Mouse (Mus musculus) cerebellum, adult 11 months (tissue): ENCODE data around the gene Gm17087.

Experiments
- DNase-seq: peaks from one replicate; pipeline ENCODE4 v3.0.0; 2022

The Gm17087 gene

DNA sequence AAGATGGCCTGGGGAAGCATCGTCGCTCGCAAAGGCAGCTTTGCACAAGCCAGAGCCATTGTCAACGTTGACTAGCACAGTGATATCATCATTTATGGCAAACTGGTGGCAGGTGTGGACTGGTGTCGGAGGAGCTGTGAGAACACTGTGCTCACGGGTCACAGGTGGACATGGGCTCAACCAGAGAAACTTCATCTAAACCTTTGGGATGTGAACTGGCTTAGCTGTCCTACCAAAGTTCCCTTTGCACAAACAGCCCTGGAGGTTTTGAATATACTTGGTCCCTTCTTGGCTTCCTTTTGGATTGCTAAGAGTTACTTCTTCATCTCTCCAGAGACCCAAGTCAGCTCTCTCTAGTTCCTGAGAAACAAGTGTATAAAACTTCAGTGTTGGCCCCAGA, at the start of gene Gm17087:
Gm17087 (minus strand) TSS at position 101 of the 400 bp plus-strand sequence.
- DNase-seq: no peak

GRCm38 (mm10) chr17:8613882-8614551, 47.3 kb upstream of the Gm17087 start:
- DNase-seq: peak; percentile 78

DNA sequence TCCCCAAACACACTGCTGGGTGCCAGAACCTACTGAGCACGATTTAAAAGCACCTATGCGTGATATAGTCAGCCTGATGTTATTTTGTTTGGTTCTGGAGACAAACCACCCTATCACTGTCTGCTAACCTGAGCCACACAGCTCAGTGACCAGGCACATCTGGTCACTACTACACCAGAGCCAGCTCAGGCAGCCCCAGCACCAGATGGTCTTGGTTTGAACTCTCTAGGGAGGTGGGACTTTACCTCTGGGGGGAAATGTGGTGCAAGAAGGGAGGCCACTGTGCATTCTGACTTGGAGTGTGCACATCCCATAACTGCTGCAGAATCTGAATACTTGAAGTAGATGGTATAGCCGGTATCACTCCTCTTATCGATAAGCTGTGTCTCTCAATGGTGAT, 45.2 kb upstream of the Gm17087 start:
- DNase-seq: no peak

- DNase-seq: no peak
Observed at GRCm38 (mm10) chr17:8606695-8607094, 39.9 kb upstream of the Gm17087 start.

- DNase-seq: no peak
Observed at GRCm38 (mm10) chr17:8605921-8606320, 39.2 kb upstream of the Gm17087 start.

- no peak for DNase-seq
Observed at GRCm38 (mm10) chr17:8602976-8603375, 36.2 kb upstream of the Gm17087 start.

GRCm38 (mm10) chr17:8597790-8598189, 31.0 kb upstream of the Gm17087 start:
- DNase-seq: peak; percentile 71

- peak; percentile 86 for DNase-seq
Observed at GRCm38 (mm10) chr17:8592427-8593277, 25.9 kb upstream of the Gm17087 start.

DNA sequence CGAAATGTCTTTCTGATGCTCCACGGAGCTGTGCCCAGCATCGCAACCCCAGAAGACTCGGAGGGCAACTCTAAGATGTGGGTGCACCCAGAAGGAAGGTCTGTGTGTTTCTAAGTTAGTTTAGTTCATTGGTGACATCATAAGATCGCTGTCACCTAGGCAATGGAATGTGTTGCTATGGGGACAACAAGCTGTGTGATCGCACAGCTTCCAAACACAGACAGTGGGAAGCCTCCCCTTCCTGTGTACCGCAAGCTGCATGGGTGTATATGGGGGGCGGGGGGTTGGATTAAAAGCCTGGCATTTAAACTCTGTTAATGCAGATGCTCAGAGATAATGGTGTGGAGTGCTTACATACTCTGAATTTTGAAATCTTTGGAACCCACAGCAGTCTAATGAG, 14.8 kb upstream of the Gm17087 start:
- no peak for DNase-seq

GRCm38 (mm10) chr17:8580360-8580759, 13.6 kb upstream of the Gm17087 start:
- DNase-seq: no peak

DNA sequence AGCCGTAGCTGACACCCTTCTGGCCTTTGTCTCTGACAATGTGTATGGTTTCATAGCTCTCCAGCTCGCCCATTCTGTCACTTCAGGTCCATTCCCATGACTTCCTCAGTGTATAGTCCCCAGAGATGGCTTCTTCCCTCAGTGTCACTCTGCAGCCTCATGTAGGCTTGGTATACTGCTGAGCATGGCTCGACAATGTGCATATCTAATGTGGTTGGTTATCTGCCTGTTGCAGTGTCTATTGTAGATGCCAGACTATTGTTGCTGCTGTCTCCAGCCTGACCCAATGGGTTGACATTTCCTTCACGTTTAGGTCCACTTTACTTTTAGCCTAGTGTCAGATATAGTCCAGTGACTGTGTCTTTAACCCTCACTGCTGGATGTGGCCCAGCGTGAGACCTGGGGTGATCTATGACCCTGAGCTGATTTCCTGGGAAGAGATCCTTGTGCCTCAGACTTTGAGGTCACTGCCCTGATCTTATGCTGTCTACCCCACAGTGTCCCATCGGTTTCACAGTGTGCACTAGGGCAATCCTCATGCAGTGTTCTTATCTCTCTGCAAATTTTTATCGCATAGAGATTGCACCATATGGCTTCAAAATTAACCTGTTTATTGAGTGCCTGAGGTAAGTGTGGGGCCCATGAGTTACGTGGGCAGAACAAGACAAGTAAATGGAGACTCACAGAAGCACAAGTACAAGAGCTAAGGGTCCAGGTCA, 7.0 kb upstream of the Gm17087 start:
- DNase-seq: no peak

DNA sequence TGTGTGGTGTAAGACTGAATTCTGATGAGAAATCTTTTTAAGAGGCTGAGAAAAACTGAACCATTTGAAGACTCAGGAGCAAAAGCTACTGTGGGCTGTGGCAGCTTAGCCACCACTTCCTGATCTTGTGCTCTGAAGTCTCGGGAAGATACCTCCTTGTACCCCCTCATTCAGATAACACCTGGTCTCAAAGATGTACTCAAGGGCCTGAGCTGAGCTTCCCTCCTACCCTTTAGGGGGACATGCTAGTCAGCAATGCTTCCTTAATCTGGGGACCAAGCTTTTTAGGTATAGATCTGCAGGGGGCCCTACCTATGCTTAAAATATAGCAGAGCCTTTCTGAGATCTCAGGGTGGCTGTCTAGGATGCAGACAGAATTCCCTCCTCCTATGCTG, 3.9 kb downstream of the Gm17087 start:
- DNase-seq: no peak

- no peak for DNase-seq
Observed at GRCm38 (mm10) chr17:8562101-8562885, 4.5 kb downstream of the Gm17087 start.

- DNase-seq: no peak
Observed at GRCm38 (mm10) chr17:8557926-8558325, 8.8 kb downstream of the Gm17087 start.

DNA sequence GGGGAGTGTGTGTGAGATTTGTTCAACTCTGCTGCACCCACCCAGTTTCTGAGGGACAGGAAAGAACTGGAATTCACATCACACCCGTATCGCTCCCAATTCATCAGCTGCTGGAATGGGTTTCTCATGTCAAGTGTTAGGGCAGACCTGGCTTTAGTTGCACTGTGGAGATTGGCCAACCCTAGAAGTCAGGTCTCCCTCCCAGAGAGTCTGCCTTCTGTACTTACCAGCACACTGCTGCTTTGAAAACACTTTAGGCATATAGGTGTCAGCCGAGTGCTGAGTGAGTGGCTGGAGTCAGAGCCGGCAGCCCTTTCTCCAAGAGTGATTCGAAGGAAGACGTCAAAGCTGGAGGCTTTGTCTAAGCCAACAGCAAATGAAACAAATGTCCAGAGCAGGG, 10.5 kb downstream of the Gm17087 start:
- no peak for DNase-seq

DNA sequence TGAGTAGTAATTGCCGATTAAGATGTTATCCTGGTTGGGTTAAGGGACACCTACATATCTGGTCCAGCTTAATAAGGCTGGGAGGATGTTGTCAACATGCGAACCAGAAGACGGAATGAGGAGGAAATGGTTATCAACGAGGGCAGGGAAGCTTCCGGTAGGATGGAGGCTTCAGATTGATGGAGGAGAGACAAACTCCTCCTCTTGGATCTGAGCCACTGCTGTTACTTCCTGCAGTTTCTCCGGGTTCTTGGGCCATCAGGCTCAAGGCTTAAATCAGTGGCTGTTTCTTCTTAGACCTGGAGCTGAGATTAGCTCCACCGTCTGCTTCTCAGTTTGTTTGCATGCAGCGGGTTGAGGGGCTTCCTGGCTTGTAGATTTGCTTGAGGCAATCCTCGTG, 11.0 kb downstream of the Gm17087 start:
- no peak for DNase-seq

GRCm38 (mm10) chr17:8554219-8554618, 12.5 kb downstream of the Gm17087 start:
- peak; percentile 91 for DNase-seq

DNA sequence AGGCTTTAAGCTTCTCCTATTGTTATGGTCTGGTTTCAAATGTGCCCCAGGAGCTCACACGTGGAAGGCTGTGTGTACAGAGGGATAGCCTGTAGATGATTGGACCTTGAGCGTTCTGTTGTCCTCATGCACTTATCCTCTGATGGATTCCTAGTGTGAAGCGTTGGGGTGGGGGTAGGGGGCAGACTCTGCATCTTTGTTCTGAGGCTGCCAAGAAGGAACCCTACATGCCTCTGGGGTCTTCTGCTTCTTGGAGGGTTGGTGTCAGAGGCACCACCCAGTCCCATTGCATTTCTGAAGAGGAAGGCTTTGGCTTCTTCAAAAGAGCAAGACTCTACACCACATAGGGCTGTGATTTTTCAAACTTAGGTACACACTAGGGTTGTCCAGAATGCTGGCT, 13.1 kb downstream of the Gm17087 start:
- DNase-seq: no peak

DNA sequence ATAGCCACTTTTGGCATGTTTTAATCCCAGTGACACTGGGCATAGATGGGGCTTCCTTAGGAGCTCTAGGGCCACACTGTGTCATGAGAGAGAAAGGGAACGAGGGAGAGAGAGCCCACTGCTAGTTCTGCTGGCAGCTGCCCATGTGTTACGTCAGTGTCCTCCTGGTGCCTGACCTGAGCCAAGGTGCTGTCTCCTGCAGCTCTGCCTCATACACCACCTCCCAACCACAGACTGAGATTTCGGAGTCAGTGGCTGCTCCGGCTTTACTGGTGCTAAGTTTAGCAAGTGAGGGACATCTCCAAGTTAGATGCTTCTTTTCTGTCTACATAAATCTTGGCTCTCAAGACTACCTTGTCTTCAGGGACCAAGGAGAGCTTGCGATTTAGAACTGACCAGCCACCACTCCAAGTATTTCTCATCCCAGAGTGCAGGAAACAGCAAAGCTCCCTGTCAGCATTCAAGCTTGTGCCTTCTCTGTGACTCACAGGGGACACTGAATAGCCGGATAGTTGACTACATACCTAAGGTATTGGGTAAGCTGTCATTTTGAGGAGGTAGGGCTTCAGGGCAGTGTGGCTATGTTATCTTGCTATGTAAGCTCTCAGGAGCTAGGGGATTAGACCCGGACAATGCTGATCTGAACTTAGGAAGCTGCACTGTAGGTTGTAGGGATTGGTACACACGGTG, 14.3 kb downstream of the Gm17087 start:
- DNase-seq: peak; percentile 94

DNA sequence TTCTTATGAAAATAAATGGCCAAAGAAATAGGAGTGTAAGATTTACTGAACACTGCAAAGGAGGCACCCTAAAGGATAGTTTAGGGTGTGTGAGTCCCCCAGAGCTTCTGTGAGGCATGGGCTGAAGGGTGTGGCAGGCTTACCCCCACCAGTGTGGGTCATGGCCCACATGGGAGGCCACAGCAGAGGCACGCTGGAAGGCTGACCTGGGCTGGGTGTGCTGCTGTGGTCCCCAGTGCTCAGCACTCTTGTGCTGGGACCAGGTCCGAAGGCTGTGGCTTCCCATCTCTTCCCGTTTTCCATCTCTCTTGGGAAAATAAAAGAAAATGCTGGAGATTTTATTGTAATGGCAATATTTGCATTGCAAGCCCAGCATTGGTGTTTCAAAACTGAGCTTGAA, 15.1 kb downstream of the Gm17087 start:
- no peak for DNase-seq

DNA sequence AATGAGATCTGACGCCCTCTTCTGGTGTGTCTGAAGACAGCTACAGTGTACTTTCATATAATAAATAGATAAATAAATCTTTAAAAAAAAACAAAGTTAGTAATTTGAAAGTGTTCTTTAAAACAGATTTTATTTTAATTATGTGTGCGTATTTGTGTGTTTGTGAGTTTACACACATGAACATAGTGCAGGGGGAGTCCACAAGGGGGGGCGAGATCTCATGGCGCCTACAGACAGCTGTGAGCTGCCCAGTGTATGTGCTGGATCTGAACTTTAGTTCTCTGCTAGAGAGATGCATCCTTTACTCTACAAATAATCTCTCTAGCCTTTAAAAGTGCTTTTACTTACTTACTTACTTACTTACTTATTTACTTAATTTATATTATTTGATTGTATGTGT, 18.0 kb downstream of the Gm17087 start:
- DNase-seq: no peak

GRCm38 (mm10) chr17:8546366-8546765, 20.4 kb downstream of the Gm17087 start:
- no peak for DNase-seq
